In genomic region chr4:142251471-142252354, GRCm38 (mm10) we compare ENCODE assay signal across 14 mouse cellular contexts. TPM values are rescaled to one million over a fixed set of nuclear protein-coding genes. Genes with fewer than 3 reads are reported as not detected.
A peak's percentile ranks its signal among the peaks of the same experiment; 100 is the strongest.
DNase-seq lines count a peak whose midpoint lies in the region; ATAC-seq and TF ChIP-seq lines count a peak whose summit lies in the region.
"Had no signal": no experiment of that assay in that cellular context is flagged by ENCODE, and none has a peak within 500 bp of the region (broad histone marks: within the 10 kb centered on the region; RNA-seq: fewer than 3 reads in every experiment).

No protein-coding gene starts in this region.

- no peaks in the 10 kb centered on the region for H3K27me3 ChIP-seq in intestine, embryonic 16.5 days (replicated peaks; ENCODE audit: control insufficient read depth, insufficient read depth, low read length)
- H3K27me3 ChIP-seq in intestine, postnatal 0 days (replicated peaks; ENCODE audit: control insufficient read depth, insufficient read depth, low read length) = no peaks in the 10 kb centered on the region
- peaks cover 3% of the 10 kb centered on the region; the same call in 1 of the 2 replicates for H3K27me3 ChIP-seq in E14TG2a.4 (ENCODE audit: insufficient read depth, low read length)
- H3K27me3 ChIP-seq in Patski = no peaks in the 10 kb centered on the region
- no peaks in the 10 kb centered on the region for H3K27me3 ChIP-seq in limb, embryonic 10.5 days (ENCODE audit: low read depth, poor library complexity, severe bottlenecking)
- H3K27me3 ChIP-seq in liver, embryonic 11.5 days (replicated peaks; ENCODE audit: control insufficient read depth, insufficient read depth, low read length) = no peaks in the 10 kb centered on the region
- H3K27me3 ChIP-seq: lung, embryonic 15.5 days had no signal

- WGBS in intestine, embryonic 16.5 days = 42% methylated on average over 12 of the region's 12 CpGs
- 48% methylated on average over 12 of the region's 12 CpGs for WGBS in intestine, postnatal 0 days
- 40% methylated on average over 12 of the region's 12 CpGs for WGBS in limb, embryonic 10.5 days
- 56% methylated on average over 12 of the region's 12 CpGs for WGBS in liver, embryonic 11.5 days

- H3K9ac ChIP-seq in intestine, embryonic 16.5 days (ENCODE audit: low read depth, low read length) = peak overlapping the region; percentile 35; the same call in 1 of the 2 replicates
- no peak overlapping the region for H3K9ac ChIP-seq in intestine, postnatal 0 days (ENCODE audit: low read depth, low read length)
- H3K9ac ChIP-seq in liver, embryonic 11.5 days (ENCODE audit: low read depth, low read length) = no peak overlapping the region
- H3K9ac ChIP-seq: lung, embryonic 15.5 days had no signal

- POLR2A ChIA-PET in Patski (lab: Charles Lee) = interaction anchor here (0.6 kb wide), 2 partner anchors 41 to 49 kb away, joined by 3 read pairs; no protein-coding TSS in a partner anchor

- 0 out of 2 replicates have a peak, but pooled peaks cover 3% of the 10 kb centered on the region for H3K9me3 ChIP-seq in intestine, embryonic 16.5 days (ENCODE audit: control insufficient read depth, low read length)
- no peaks in the 10 kb centered on the region for H3K9me3 ChIP-seq in intestine, postnatal 0 days (ENCODE audit: control insufficient read depth)
- H3K9me3 ChIP-seq in E14TG2a.4 (ENCODE audit: low read length) = no peaks in the 10 kb centered on the region
- H3K9me3 ChIP-seq in limb, embryonic 10.5 days (replicated peaks) = no peaks in the 10 kb centered on the region
- H3K9me3 ChIP-seq in liver, embryonic 11.5 days (ENCODE audit: control insufficient read depth, low read length) = no peaks in the 10 kb centered on the region
- H3K9me3 ChIP-seq: lung, embryonic 15.5 days had no signal

- H3K4me2 ChIP-seq in intestine, embryonic 16.5 days (ENCODE audit: low read depth, low read length) = no peak overlapping the region
- no peak overlapping the region for H3K4me2 ChIP-seq in intestine, postnatal 0 days (replicated peaks; ENCODE audit: low read depth)
- H3K4me2 ChIP-seq in liver, embryonic 11.5 days = no peak overlapping the region
- H3K4me2 ChIP-seq: lung, embryonic 15.5 days had no signal

- DNase-seq in Patski (ENCODE audit: low read depth, low spot score) = no peak
- peak; percentile 44 for DNase-seq in limb, embryonic 10.5 days (ENCODE audit: low spot score)
- no peak for DNase-seq in layer of hippocampus, postnatal 10 days (ENCODE audit: low spot score in 2 of 2)
- DNase-seq in gastrocnemius, postnatal 25 days = no peak
- no peak for DNase-seq in liver, embryonic 11.5 days (ENCODE audit: low spot score)
- DNase-seq: adrenal gland, postnatal 36 days; cerebellum, adult 2 months; heart, postnatal 4 days; left cerebral cortex, postnatal 4 days had no signal

- peaks cover 6% of the 10 kb centered on the region; the same call in 1 of the 2 replicates for H3K4me1 ChIP-seq in intestine, embryonic 16.5 days (ENCODE audit: control insufficient read depth, insufficient read depth, low read length)
- no peaks in the 10 kb centered on the region for H3K4me1 ChIP-seq in intestine, postnatal 0 days (replicated peaks; ENCODE audit: control insufficient read depth, insufficient read depth, low read length)
- H3K4me1 ChIP-seq in E14TG2a.4 (replicated peaks; ENCODE audit: low read depth, low read length) = peaks cover 44% of the 10 kb centered on the region
- peaks cover 28% of the 10 kb centered on the region for H3K4me1 ChIP-seq in limb, embryonic 10.5 days
- no peaks in the 10 kb centered on the region; the same call in 1 of the 2 replicates for H3K4me1 ChIP-seq in liver, embryonic 11.5 days (replicated peaks; ENCODE audit: control insufficient read depth, insufficient read depth, low read length)

- H3K36me3 ChIP-seq in intestine, embryonic 16.5 days (ENCODE audit: control insufficient read depth, insufficient read depth, low read length) = no peaks in the 10 kb centered on the region
- no peaks in the 10 kb centered on the region for H3K36me3 ChIP-seq in intestine, postnatal 0 days (ENCODE audit: control insufficient read depth, insufficient read depth)
- H3K36me3 ChIP-seq in E14TG2a.4 (ENCODE audit: insufficient read depth, low read length) = no peaks in the 10 kb centered on the region
- no peaks in the 10 kb centered on the region for H3K36me3 ChIP-seq in limb, embryonic 10.5 days
- H3K36me3 ChIP-seq in liver, embryonic 11.5 days (ENCODE audit: control insufficient read depth, insufficient read depth, low read length) = no peaks in the 10 kb centered on the region
- H3K36me3 ChIP-seq: lung, embryonic 15.5 days had no signal

- no peak for ATAC-seq in intestine, embryonic 16.5 days
- no peak for ATAC-seq in intestine, postnatal 0 days
- peak; percentile 77 for ATAC-seq in Patski
- ATAC-seq in liver, embryonic 11.5 days (replicated peaks; ENCODE audit: low FRiP score) = no peak
- ATAC-seq: CD4-positive, CD25-positive, alpha-beta regulatory T cell, adult 4 months had no signal

- CTCF ChIA-PET in Patski (lab: Charles Lee) = interaction anchor here (0.9 kb wide), 1 partner anchor 20 kb away, joined by 3 read pairs; no protein-coding TSS in a partner anchor

- in situ Hi-C loops in Patski (cut with MboI; ENCODE audit: low pct_unique_long_range_greater_than_20kb) = no loop called here

- no peak overlapping the region for H3K4me3 ChIP-seq in intestine, embryonic 16.5 days (ENCODE audit: low read length)
- no peak overlapping the region for H3K4me3 ChIP-seq in intestine, postnatal 0 days (ENCODE audit: low read depth, low read length)
- H3K4me3 ChIP-seq in E14TG2a.4 (replicated peaks; ENCODE audit: low read length) = peak overlapping the region; percentile 27
- no peak overlapping the region for H3K4me3 ChIP-seq in limb, embryonic 10.5 days
- H3K4me3 ChIP-seq in liver, embryonic 11.5 days (ENCODE audit: low read depth, low read length) = no peak overlapping the region
- H3K4me3 ChIP-seq: lung, embryonic 15.5 days had no signal

- no peak for TF ChIP-seq CTCF in intestine, postnatal 0 days (IDR thresholded peaks at IDR 0.05; ENCODE audit: low read depth)
- TF ChIP-seq CTCF in E14TG2a.4 (conservative IDR thresholded peaks at IDR 0.05; ENCODE audit: low read length) = no peak
- TF ChIP-seq CTCF in Patski (IDR thresholded peaks at IDR 0.05) = no peak

- no peak overlapping the region for H3K27ac ChIP-seq in intestine, embryonic 16.5 days (ENCODE audit: low read length)
- H3K27ac ChIP-seq in intestine, postnatal 0 days (ENCODE audit: low read depth, low read length) = no peak overlapping the region
- peak overlapping the region; percentile 67 for H3K27ac ChIP-seq in limb, embryonic 10.5 days
- H3K27ac ChIP-seq in liver, embryonic 11.5 days (ENCODE audit: low read depth, low read length) = no peak overlapping the region
- H3K27ac ChIP-seq: lung, embryonic 15.5 days had no signal

RNA-seq across cellular contexts. Expression of gene Kazn, which starts 12.5 kb away (rescaled TPM):
- 10.7 and 11.3 TPM in 2 replicates for polyA plus RNA-seq in intestine, embryonic 16.5 days (2015; fragmentation: Nextera tagmentation; extraction: Ambion mirVana)
- polyA plus RNA-seq in intestine, postnatal 0 days (2015; fragmentation: Nextera tagmentation; extraction: Ambion mirVana) = 17.5 and 20.2 TPM in 2 replicates
- 6.1 TPM for polyA plus RNA-seq in Patski (2021)
- polyA plus RNA-seq in limb, embryonic 10.5 days (2016; fragmentation: Nextera tagmentation; extraction: Ambion mirVana) = 8.8 and 9.3 TPM in 2 replicates
- total RNA-seq in layer of hippocampus, postnatal 10 days (2021) = 10 to 100 TPM; 40.3 to 52.8 TPM
- total RNA-seq in gastrocnemius, postnatal 25 days (2021) = 1 to 10 TPM; 1.9 to 2.5 TPM
- 4.0 and 4.4 TPM in 2 replicates for polyA plus RNA-seq in liver, embryonic 11.5 days (2014; fragmentation: Nextera tagmentation; extraction: Ambion mirVana)
- polyA plus RNA-seq: CD4-positive, CD25-positive, alpha-beta regulatory T cell, adult 4 months had no signal
